Mouse (Mus musculus): ENCODE data around the gene Psenen.

- TF ChIP-seq POLR2A (IDR thresholded peaks at IDR 0.05; ENCODE audit: extremely low read depth, insufficient read depth, low read length) (peak; percentile 92), CTCF (IDR thresholded peaks at IDR 0.05; ENCODE audit: extremely low read depth, insufficient read depth, low read length) (no peak)
Measured at GRCm38 (mm10) chr7:30559443-30559954, 3.9 kb downstream of the Psenen start, which contains the start of gene Lin37.
